Mouse (Mus musculus) lung, embryonic 14.5 days (tissue): ENCODE measurements at regions not wholly inside any gene's neighbourhood (a gene's known extent, or its start where the extent isn't known, plus 50 kb on each side); places are given as distances from the start of the nearest gene placed in this dataset.
A peak's percentile ranks its signal among the peaks of the same experiment; 100 is the strongest.

ENCODE experiments used
- ATAC-seq: fragments of 200-750 bp; cut with Nextera tagmentation; 2 replicates; pipeline ENCODE4 v1.8.0; 2017; ENCODE audit warnings: mild to moderate bottlenecking, moderate TSS enrichment, moderate library complexity; ENCODE audit not compliant: insufficient read depth
- DNase-seq: peaks from one replicate; pipeline ENCODE4 v3.0.0-alpha.2; 2015
- H3K27ac ChIP-seq: fragments of 300-500 bp; sonication (generic); 2 replicates; pipeline ENCODE4 v1.5.1; 2014; ENCODE audit warnings: low read depth, mild to moderate bottlenecking, moderate library complexity
- H3K27me3 ChIP-seq: fragments of 300-500 bp; sonication (generic); 2 replicates; pipeline ENCODE4 v1.6.1; 2014; ENCODE audit warnings: low read length, control low read depth; ENCODE audit not compliant: insufficient read depth
- H3K36me3 ChIP-seq: fragments of 300-500 bp; sonication (generic); 2 replicates; pipeline ENCODE4 v1.6.1; 2014; ENCODE audit warnings: control low read depth; ENCODE audit not compliant: insufficient read depth
- H3K4me1 ChIP-seq: fragments of 300-500 bp; sonication (generic); 2 replicates; pipeline ENCODE4 v1.6.1; 2014; ENCODE audit warnings: antibody characterized with exemption, control low read depth; ENCODE audit not compliant: insufficient read depth
- H3K4me2 ChIP-seq: fragments of 300-500 bp; sonication (generic); 2 replicates; pipeline ENCODE4 v1.6.1; 2014; ENCODE audit warnings: mild to moderate bottlenecking
- H3K4me3 ChIP-seq: fragments of 300-500 bp; sonication (generic); 2 replicates; pipeline ENCODE4 v1.5.1; 2014; ENCODE audit warnings: low read depth, low read length
- H3K9ac ChIP-seq: fragments of 300-500 bp; sonication (generic); 2 replicates; pipeline ENCODE4 v1.6.1; 2014
- H3K9me3 ChIP-seq: fragments of 300-500 bp; sonication (generic); 2 replicates; pipeline ENCODE4 v1.6.1; 2016; ENCODE audit warnings: low read depth, low read length, control low read depth
- CTCF ChIP-seq: IDR thresholded peaks from 2 replicates; pipeline ENCODE4 v1.5.1; 2016; ENCODE audit warnings: antibody characterized with exemption, low read depth
- WGBS: fragments of 180-500 bp; shearing (Covaris S2); extraction: QIAGEN DNeasy Blood & Tissue Kit; methylation state at CpG from one replicate; pipeline ENCODE4 v1.1.7; 2014; 5-methylcytosine and 5-hydroxymethylcytosine counted together

- Histone ChIP-seq H3K4me3 (no peak overlapping the region), H3K9ac (no peak overlapping the region), H3K36me3 (no peaks in the 10 kb centered on the region), H3K27ac (no peak overlapping the region), H3K4me1 (no peaks in the 10 kb centered on the region), H3K4me2 (no peak overlapping the region), H3K9me3 (no peaks in the 10 kb centered on the region), H3K27me3 (no peaks in the 10 kb centered on the region)
- ATAC-seq (peak; percentile 52; the same call in 1 of the 2 replicates), DNase-seq (peak; percentile 49)
- TF ChIP-seq CTCF: no peak
- WGBS: 38% methylated on average over 6 of the region's 6 CpGs
These were observed 416.9 kb upstream of the Xylt1 start for GRCm38 (mm10) chr7:116963839-116964238.

- Histone ChIP-seq H3K36me3 (no peaks in the 10 kb centered on the region), H3K4me2 (no peak overlapping the region), H3K9me3 (no peaks in the 10 kb centered on the region), H3K9ac (no peak overlapping the region), H3K4me1 (no peaks in the 10 kb centered on the region), H3K27me3 (no peaks in the 10 kb centered on the region), H3K27ac (no peak overlapping the region), H3K4me3 (no peak overlapping the region)
- no peak for ATAC-seq
- 59% methylated on average over 2 of the region's 2 CpGs for WGBS
- TF ChIP-seq CTCF: no peak
- no peak for DNase-seq
These were observed 389.4 kb upstream of the Xylt1 start for GRCm38 (mm10) chr7:116991351-116991750.

GRCm38 (mm10) chr7:116992166-116992565 is 388.6 kb upstream of the Xylt1 start:
- no peak overlapping the region for H3K4me2 ChIP-seq
- H3K27ac ChIP-seq: no peak overlapping the region
- no peak overlapping the region for H3K4me3 ChIP-seq
- no peaks in the 10 kb centered on the region for H3K36me3 ChIP-seq
- no peaks in the 10 kb centered on the region for H3K4me1 ChIP-seq
- ATAC-seq (no peak), DNase-seq (no peak)
- H3K27me3 ChIP-seq: no peaks in the 10 kb centered on the region
- TF ChIP-seq CTCF: no peak
- no peaks in the 10 kb centered on the region for H3K9me3 ChIP-seq
- H3K9ac ChIP-seq: no peak overlapping the region

GRCm38 (mm10) chr7:116995770-116996169 is 385.0 kb upstream of the Xylt1 start:
- Histone ChIP-seq H3K4me3 (no peak overlapping the region), H3K27me3 (no peaks in the 10 kb centered on the region)
- WGBS: 91% methylated on average over 3 of the region's 3 CpGs

GRCm38 (mm10) chr7:117003167-117003566 is 377.6 kb upstream of the Xylt1 start:
- DNase-seq (no peak), ATAC-seq (no peak)
- Histone ChIP-seq H3K4me1 (no peaks in the 10 kb centered on the region), H3K27me3 (no peaks in the 10 kb centered on the region), H3K9ac (no peak overlapping the region), H3K9me3 (no peaks in the 10 kb centered on the region), H3K4me3 (no peak overlapping the region), H3K4me2 (no peak overlapping the region), H3K36me3 (no peaks in the 10 kb centered on the region), H3K27ac (no peak overlapping the region)
- no peak for TF ChIP-seq CTCF

More at GRCm38 (mm10) chr7:116995770-116996169, 385.0 kb upstream of the Xylt1 start:
- no peak overlapping the region for H3K4me2 ChIP-seq
- no peak overlapping the region for H3K27ac ChIP-seq
- DNase-seq (peak; percentile 6), ATAC-seq (no peak)
- H3K4me1 ChIP-seq: no peaks in the 10 kb centered on the region
- no peaks in the 10 kb centered on the region for H3K36me3 ChIP-seq
- H3K9ac ChIP-seq: no peak overlapping the region
- no peaks in the 10 kb centered on the region for H3K9me3 ChIP-seq
- TF ChIP-seq CTCF: peak; percentile 45

- Histone ChIP-seq H3K4me1 (no peaks in the 10 kb centered on the region), H3K4me3 (no peak overlapping the region), H3K4me2 (no peak overlapping the region), H3K9me3 (no peaks in the 10 kb centered on the region), H3K27me3 (no peaks in the 10 kb centered on the region), H3K9ac (no peak overlapping the region), H3K36me3 (no peaks in the 10 kb centered on the region), H3K27ac (no peak overlapping the region)
- DNase-seq (no peak), ATAC-seq (no peak)
- 88% methylated on average over 1 of the region's 1 CpGs for WGBS
- TF ChIP-seq CTCF: no peak
These were observed 362.4 kb upstream of the Xylt1 start for GRCm38 (mm10) chr7:117018349-117018748.

GRCm38 (mm10) chr7:117021716-117022115 is 359.1 kb upstream of the Xylt1 start:
- WGBS: 48% methylated on average over 4 of the region's 4 CpGs
- ATAC-seq: no peak
- Histone ChIP-seq H3K36me3 (no peaks in the 10 kb centered on the region), H3K27me3 (no peaks in the 10 kb centered on the region), H3K27ac (no peak overlapping the region), H3K4me3 (no peak overlapping the region), H3K9ac (no peak overlapping the region), H3K4me2 (no peak overlapping the region), H3K4me1 (no peaks in the 10 kb centered on the region), H3K9me3 (no peaks in the 10 kb centered on the region)
- peak; percentile 91 for DNase-seq
- no peak for TF ChIP-seq CTCF

DNA sequence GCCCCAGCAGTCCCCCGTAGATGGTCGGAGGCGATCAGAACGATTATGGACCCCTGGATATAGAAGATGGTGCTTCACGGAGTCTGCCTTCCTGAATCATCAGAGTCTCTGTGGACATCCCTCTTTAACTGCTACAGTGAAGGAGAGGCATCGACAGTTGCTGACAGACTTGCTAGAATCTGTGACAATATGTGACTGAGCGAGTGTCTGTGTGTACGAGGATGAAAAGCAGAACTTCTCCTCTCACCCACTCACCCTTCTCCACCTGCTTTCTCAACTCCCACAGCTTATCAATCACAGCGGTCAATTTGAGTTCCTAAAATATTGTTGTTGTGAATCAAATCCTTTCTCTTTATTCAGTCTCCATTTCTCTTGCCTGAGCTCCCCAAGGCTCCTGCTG is 335.9 kb upstream of the Xylt1 start:
- Histone ChIP-seq H3K9me3 (no peaks in the 10 kb centered on the region), H3K9ac (no peak overlapping the region), H3K36me3 (no peaks in the 10 kb centered on the region), H3K27ac (no peak overlapping the region), H3K4me3 (no peak overlapping the region), H3K4me1 (no peaks in the 10 kb centered on the region), H3K4me2 (no peak overlapping the region), H3K27me3 (no peaks in the 10 kb centered on the region)
- DNase-seq (no peak), ATAC-seq (no peak)
- 71% methylated on average over 9 of the region's 9 CpGs for WGBS
- no peak for TF ChIP-seq CTCF
